Mouse (Mus musculus) cortical plate, adult 2 months (tissue): ENCODE results near the gene March2.

Source experiments
- CTCF ChIP-seq: fragments of 200-500 bp; IDR thresholded peaks from 2 replicates; pipeline ENCODE4 v1.5.1; 2011; ENCODE audit warnings: mild to moderate bottlenecking, control low read depth, low read length; ENCODE audit not compliant: insufficient read depth; ENCODE audit errors: extremely low read depth
- POLR2A ChIP-seq: fragments of 200-500 bp; IDR thresholded peaks from 2 replicates; pipeline ENCODE4 v1.6.1; 2011; ENCODE audit warnings: mild to moderate bottlenecking, low read length, control low read depth; ENCODE audit not compliant: insufficient read depth; ENCODE audit errors: extremely low read depth

- TF ChIP-seq POLR2A (no peak), CTCF (no peak)
These were observed 73.4 kb downstream of the March2 start for GRCm38 (mm10) chr17:33645073-33645472.
